Mouse (Mus musculus) gastrocnemius, adult 8-10 months (tissue): ENCODE data around the gene Cog7. TPM values are rescaled to one million over a fixed set of nuclear protein-coding genes. Genes with fewer than 3 reads are reported as not detected.

Experiments used
- DNase-seq, 2 experiments: peaks; one replicate each; pipeline ENCODE4 v3.0.0; 2022; ENCODE audit warnings: low spot score in 2 of 2
- total RNA-seq, 4 experiments: library from RNA; stranded (reverse); gene quantifications; 2 replicates each; pipeline ENCODE4 v1.2.4; 2022

Cog7 gene
- total RNA-seq, 4 experiments from 2014 or later, result 11.1 to 11.9 (median 11.6) TPM

GRCm38 (mm10) chr7:121954891-121955669 lies 26.4 kb downstream of the Cog7 start:
- DNase-seq, result no peak

GRCm38 (mm10) chr7:121947513-121947912 lies 34.0 kb downstream of the Cog7 start:
- no peak for DNase-seq

- DNase-seq, result no peak
These were observed 35.3 kb downstream of the Cog7 start for GRCm38 (mm10) chr7:121946196-121946595.

- no peak for DNase-seq
These were observed 39.1 kb downstream of the Cog7 start for GRCm38 (mm10) chr7:121942371-121942770.

- no peak for DNase-seq
These were observed 39.9 kb downstream of the Cog7 start for GRCm38 (mm10) chr7:121941640-121942039.

GRCm38 (mm10) chr7:121941016-121941415 lies 40.5 kb downstream of the Cog7 start:
- no peak for DNase-seq

GRCm38 (mm10) chr7:121939729-121940128 lies 41.8 kb downstream of the Cog7 start:
- DNase-seq, result no peak

GRCm38 (mm10) chr7:121939244-121939643 lies 42.3 kb downstream of the Cog7 start:
- DNase-seq, result no peak

GRCm38 (mm10) chr7:121938124-121938891 lies 43.2 kb downstream of the Cog7 start:
- DNase-seq, result no peak

GRCm38 (mm10) chr7:121936861-121937630 lies 44.5 kb downstream of the Cog7 start:
- no peak for DNase-seq

GRCm38 (mm10) chr7:121935906-121936794 lies 45.4 kb downstream of the Cog7 start:
- DNase-seq, result peak in 1 of 2 experiments; percentile 24

GRCm38 (mm10) chr7:121934346-121934745 lies 47.2 kb downstream of the Cog7 start:
- DNase-seq, result no peak

- DNase-seq, result no peak
These were observed 47.8 kb downstream of the Cog7 start for GRCm38 (mm10) chr7:121933675-121934074.

- DNase-seq, result no peak
These were observed 50.3 kb downstream of the Cog7 start for GRCm38 (mm10) chr7:121931246-121931645.

- DNase-seq, result no peak
These were observed 53.6 kb downstream of the Cog7 start for GRCm38 (mm10) chr7:121927882-121928281.

- DNase-seq, result no peak
These were observed 57.1 kb downstream of the Cog7 start for GRCm38 (mm10) chr7:121924361-121924760.

GRCm38 (mm10) chr7:121913944-121914343 lies 67.6 kb downstream of the Cog7 start:
- DNase-seq, result no peak

GRCm38 (mm10) chr7:121912250-121912649 lies 69.3 kb downstream of the Cog7 start:
- DNase-seq, result no peak

- DNase-seq, result no peak
These were observed 74.6 kb downstream of the Cog7 start for GRCm38 (mm10) chr7:121906879-121907278.

GRCm38 (mm10) chr7:121902757-121903411 lies 78.6 kb downstream of the Cog7 start:
- no peak for DNase-seq
